Mouse (Mus musculus) MEL (cell line): ENCODE data around the gene Zbtb8os. TPM values are rescaled to one million over a fixed set of nuclear protein-coding genes. Genes with fewer than 3 reads are reported as not detected.

Experiments
- DNase-seq: peaks from one replicate; pipeline ENCODE4 v3.0.0; 2011; ENCODE audit warnings: low read depth, low spot score
- H3K27ac ChIP-seq: 2 replicates; pipeline ENCODE4 v1.5.1; 2012; ENCODE audit warnings: low read depth, mild to moderate bottlenecking, control low read depth, low read length, moderate library complexity; ENCODE audit not compliant: control insufficient read depth
- H3K27me3 ChIP-seq, 2 experiments: fragments of 150-350 bp in 1 of 2; sonication (generic) in 1 of 2; 2 replicates each; pipeline ENCODE4 v1.6.1; 2012; ENCODE audit warnings: low read length in 2 of 2, mild to moderate bottlenecking in 2 of 2, improper control_type of control experiment in 1 of 2, moderate library complexity in 1 of 2; ENCODE audit not compliant: insufficient read depth in 2 of 2, control insufficient read depth in 1 of 2
- H3K36me3 ChIP-seq, 2 experiments: 2 replicates each; pipeline ENCODE4 v1.6.1; 2012 to 2014; ENCODE audit warnings: low read length in 2 of 2, improper control_type of control experiment in 1 of 2, inconsistent platforms in 1 of 2, mild to moderate bottlenecking in 1 of 2; ENCODE audit not compliant: insufficient read depth in 2 of 2, control insufficient read depth in 1 of 2
- H3K4me1 ChIP-seq, 2 experiments: fragments of 150-350 bp in 1 of 2; sonication (generic) in 1 of 2; 2 replicates each; pipeline ENCODE4 v1.6.1; 2012; ENCODE audit warnings: low read length in 2 of 2, improper control_type of control experiment in 1 of 2, mild to moderate bottlenecking in 1 of 2; ENCODE audit not compliant: insufficient read depth in 2 of 2, control insufficient read depth in 1 of 2
- H3K4me3 ChIP-seq, 2 experiments: fragments of 150-350 bp in 1 of 2; sonication (generic) in 1 of 2; 2 replicates each; pipeline ENCODE4 v1.5.1; 2012; ENCODE audit warnings: low read depth in 2 of 2, low read length in 2 of 2, mild to moderate bottlenecking in 2 of 2, moderate library complexity in 2 of 2, control low read depth in 1 of 2, improper control_type of control experiment in 1 of 2; ENCODE audit not compliant: control insufficient read depth in 1 of 2, insufficient read depth in 1 of 2
- H3K79me2 ChIP-seq: 2 replicates; pipeline ENCODE4 v1.6.1; 2012; ENCODE audit warnings: mild to moderate bottlenecking, low read length, moderate library complexity; ENCODE audit not compliant: control insufficient read depth, poor library complexity, insufficient read depth
- H3K9ac ChIP-seq: 2 replicates; pipeline ENCODE4 v1.6.1; 2012; ENCODE audit warnings: low read depth, mild to moderate bottlenecking, control low read depth, low read length, moderate library complexity; ENCODE audit not compliant: control insufficient read depth, poor library complexity, severe bottlenecking
- H3K9me3 ChIP-seq: fragments of 150-350 bp; sonication (generic); replicated peaks from 2 replicates; pipeline ENCODE4 v1.6.1; 2012; ENCODE audit warnings: mild to moderate bottlenecking, low read length, improper control_type of control experiment, moderate library complexity; ENCODE audit not compliant: insufficient read depth
- BHLHE40 ChIP-seq: IDR thresholded peaks from 2 replicates; pipeline ENCODE4 v1.6.1; 2012; ENCODE audit warnings: low read depth, mild to moderate bottlenecking, inconsistent platforms, low read length, improper control_type of control experiment, borderline replicate concordance
- CHD1 ChIP-seq: IDR thresholded peaks from 2 replicates; pipeline ENCODE4 v1.6.1; 2012; ENCODE audit warnings: low read depth, mild to moderate bottlenecking, inconsistent platforms, low read length, improper control_type of control experiment
- CHD2 ChIP-seq: IDR thresholded peaks from 2 replicates; pipeline ENCODE4 v1.6.1; 2011; ENCODE audit warnings: low read length, improper control_type of control experiment
- CTCF ChIP-seq, 3 experiments: IDR thresholded peaks in 2 of 3; conservative IDR thresholded peaks in 1 of 3; 2 replicates each; pipeline ENCODE4 v1.5.1; 2011 to 2012; ENCODE audit warnings: low read length in 3 of 3, low read depth in 2 of 3, mild to moderate bottlenecking in 2 of 3, improper control_type of control experiment in 1 of 3, inconsistent platforms in 1 of 3, mixed read lengths in 1 of 3, moderate library complexity in 1 of 3; ENCODE audit not compliant: control insufficient read depth in 1 of 3, insufficient read depth in 1 of 3, poor library complexity in 1 of 3, severe bottlenecking in 1 of 3
- E2F4 ChIP-seq: IDR thresholded peaks from 2 replicates; pipeline ENCODE4 v1.6.1; 2011; ENCODE audit warnings: low read depth, low read length, improper control_type of control experiment, borderline replicate concordance
- ELF1 ChIP-seq: IDR thresholded peaks from 2 replicates; pipeline ENCODE4 v1.6.1; 2014; ENCODE audit warnings: low read depth, mild to moderate bottlenecking, inconsistent platforms, low read length, improper control_type of control experiment, moderate library complexity
- ETS1 ChIP-seq: IDR thresholded peaks from 2 replicates; pipeline ENCODE4 v1.6.1; 2012; ENCODE audit warnings: low read depth, mild to moderate bottlenecking, inconsistent platforms, low read length, improper control_type of control experiment, moderate library complexity
- GATA1 ChIP-seq: IDR thresholded peaks from 2 replicates; pipeline ENCODE4 v1.6.1; 2011; ENCODE audit warnings: low read depth, low read length, improper control_type of control experiment
- HCFC1 ChIP-seq: IDR thresholded peaks from 2 replicates; pipeline ENCODE4 v1.6.1; 2012; ENCODE audit warnings: low read depth, mild to moderate bottlenecking, inconsistent platforms, low read length, improper control_type of control experiment, moderate library complexity
- KAT2A ChIP-seq: conservative IDR thresholded peaks from 2 replicates; pipeline ENCODE4 v1.6.1; 2012; ENCODE audit warnings: low read depth, low read length, improper control_type of control experiment, inconsistent platforms
- MAFK ChIP-seq: IDR thresholded peaks from 2 replicates; pipeline ENCODE4 v1.6.1; 2011; ENCODE audit warnings: low read depth, mild to moderate bottlenecking, low read length, improper control_type of control experiment, borderline replicate concordance
- MAX ChIP-seq: IDR thresholded peaks from 2 replicates; pipeline ENCODE4 v1.6.1; 2011; ENCODE audit warnings: low read length, improper control_type of control experiment
- MAZ ChIP-seq: IDR thresholded peaks from 2 replicates; pipeline ENCODE4 v1.6.1; 2012; ENCODE audit warnings: low read depth, mild to moderate bottlenecking, inconsistent platforms, low read length, improper control_type of control experiment
- MXI1 ChIP-seq: IDR thresholded peaks from 2 replicates; pipeline ENCODE4 v1.6.1; 2011; ENCODE audit warnings: mild to moderate bottlenecking, low read depth, low read length, improper control_type of control experiment
- NRF1 ChIP-seq: IDR thresholded peaks from 2 replicates; pipeline ENCODE4 v1.6.1; 2014; ENCODE audit warnings: low read depth, mild to moderate bottlenecking, inconsistent platforms, low read length, improper control_type of control experiment, moderate library complexity; ENCODE audit not compliant: poor library complexity, insufficient read depth, severe bottlenecking
- POLR2A ChIP-seq, 2 experiments: IDR thresholded peaks; 2 replicates each; pipeline ENCODE4 v1.6.1; 2011 to 2012; ENCODE audit warnings: low read length in 2 of 2, mild to moderate bottlenecking in 2 of 2, control low read depth in 1 of 2, improper control_type of control experiment in 1 of 2, low read depth in 1 of 2, moderate library complexity in 1 of 2; ENCODE audit not compliant: control insufficient read depth in 1 of 2, insufficient read depth in 1 of 2, poor library complexity in 1 of 2
- POLR2AphosphoS2 ChIP-seq: IDR thresholded peaks from 2 replicates; pipeline ENCODE4 v1.6.1; 2011; ENCODE audit warnings: low read length, improper control_type of control experiment
- POLR2AphosphoS5 ChIP-seq: IDR thresholded peaks from 2 replicates; pipeline ENCODE4 v1.6.1; 2012; ENCODE audit warnings: low read depth, borderline replicate concordance, mild to moderate bottlenecking, inconsistent platforms, low read length, moderate library complexity, mixed read lengths
- RAD21 ChIP-seq: IDR thresholded peaks from 2 replicates; pipeline ENCODE4 v1.6.1; 2011; ENCODE audit warnings: mild to moderate bottlenecking, low read depth, low read length, improper control_type of control experiment
- RCOR1 ChIP-seq: IDR thresholded peaks from 2 replicates; pipeline ENCODE4 v1.6.1; 2012; ENCODE audit warnings: low read depth, mild to moderate bottlenecking, inconsistent platforms, low read length, improper control_type of control experiment
- SIN3A ChIP-seq: IDR thresholded peaks from 2 replicates; pipeline ENCODE4 v1.6.1; 2012; ENCODE audit warnings: low read length, improper control_type of control experiment, inconsistent platforms
- SMC3 ChIP-seq: IDR thresholded peaks from 2 replicates; pipeline ENCODE4 v1.6.1; 2011; ENCODE audit warnings: low read depth, low read length, improper control_type of control experiment
- TAL1 ChIP-seq: IDR thresholded peaks from 2 replicates; pipeline ENCODE4 v1.6.1; 2012; ENCODE audit warnings: mild to moderate bottlenecking, inconsistent platforms, low read length, moderate library complexity, mixed read lengths
- TBP ChIP-seq: IDR thresholded peaks from 2 replicates; pipeline ENCODE4 v1.8.0; 2011; ENCODE audit warnings: low read depth, low read length, improper control_type of control experiment
- TCF12 ChIP-seq: IDR thresholded peaks from 2 replicates; pipeline ENCODE4 v1.6.1; 2014; ENCODE audit warnings: low read depth, mild to moderate bottlenecking, inconsistent platforms, low read length, improper control_type of control experiment, moderate library complexity
- USF1 ChIP-seq: IDR thresholded peaks from 2 replicates; pipeline ENCODE4 v1.6.1; 2014; ENCODE audit warnings: low read depth, mild to moderate bottlenecking, inconsistent platforms, low read length, improper control_type of control experiment, moderate library complexity
- USF2 ChIP-seq, 2 experiments: IDR thresholded peaks; 2 replicates each; pipeline ENCODE4 v1.6.1; 2011 to 2012; ENCODE audit warnings: improper control_type of control experiment in 2 of 2, low read length in 2 of 2, borderline replicate concordance in 1 of 2, inconsistent platforms in 1 of 2, low read depth in 1 of 2, mild to moderate bottlenecking in 1 of 2; ENCODE audit not compliant: insufficient read depth in 1 of 2
- ZC3H11A ChIP-seq: IDR thresholded peaks from 2 replicates; pipeline ENCODE4 v1.6.1; 2012; ENCODE audit warnings: low read depth, mild to moderate bottlenecking, inconsistent platforms, low read length, improper control_type of control experiment
- ZKSCAN1 ChIP-seq: IDR thresholded peaks from 2 replicates; pipeline ENCODE4 v1.6.1; 2012; ENCODE audit warnings: low read depth, mild to moderate bottlenecking, inconsistent platforms, low read length, improper control_type of control experiment, moderate library complexity
- ZMIZ1 ChIP-seq: IDR thresholded peaks from 2 replicates; pipeline ENCODE4 v1.6.1; 2012; ENCODE audit warnings: low read depth, mild to moderate bottlenecking, inconsistent platforms, low read length, improper control_type of control experiment, moderate library complexity
- polyA plus RNA-seq, 2 experiments: library from polyadenylated mRNA; stranded (reverse) in 1 of 2; unstranded in 1 of 2; fragments of >175 nt in 1 of 2; fragments of >200 nt in 1 of 2; gene quantifications; 2 replicates each; pipeline versions ENCODE4 v1.2.1 to v1.2.4; 2012; ENCODE audit warnings: low replicate concordance in 2 of 2, low read depth in 1 of 2; ENCODE audit not compliant: insufficient read length in 2 of 2, insufficient read depth in 1 of 2, missing spikeins in 1 of 2
- total RNA-seq: library from RNA; depleted of rRNA; stranded (reverse); fragments of 300-350 nt; gene quantifications from 2 replicates; pipeline ENCODE4 v1.2.3, GENCODE M21; 2012

Gene Zbtb8os
- total and polyA plus RNA-seq, 3 experiments, result 16.7 to 22.6 TPM; not detected in 1

DNA sequence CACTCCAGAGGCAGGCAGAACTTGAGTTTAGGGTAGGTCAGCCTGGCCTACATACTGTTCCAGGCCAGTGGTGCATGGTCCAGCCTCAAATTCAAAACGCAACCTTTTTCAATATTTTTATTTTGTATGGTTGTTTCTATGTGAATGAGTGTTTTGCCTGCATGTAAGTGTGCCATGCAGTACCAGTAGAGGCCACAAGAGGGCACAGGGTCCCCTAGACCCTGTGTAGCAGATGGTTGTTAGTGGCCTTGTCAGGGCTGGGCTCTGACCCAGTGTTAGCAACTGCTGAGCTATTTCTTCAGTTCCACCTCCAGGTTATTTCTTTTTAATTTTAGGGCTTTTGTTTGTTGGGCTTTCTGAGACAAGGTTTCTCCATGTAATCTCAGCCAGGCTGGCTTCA, 15.1 kb downstream of the Zbtb8os start:
- DNase-seq, result peak; percentile 89

DNA sequence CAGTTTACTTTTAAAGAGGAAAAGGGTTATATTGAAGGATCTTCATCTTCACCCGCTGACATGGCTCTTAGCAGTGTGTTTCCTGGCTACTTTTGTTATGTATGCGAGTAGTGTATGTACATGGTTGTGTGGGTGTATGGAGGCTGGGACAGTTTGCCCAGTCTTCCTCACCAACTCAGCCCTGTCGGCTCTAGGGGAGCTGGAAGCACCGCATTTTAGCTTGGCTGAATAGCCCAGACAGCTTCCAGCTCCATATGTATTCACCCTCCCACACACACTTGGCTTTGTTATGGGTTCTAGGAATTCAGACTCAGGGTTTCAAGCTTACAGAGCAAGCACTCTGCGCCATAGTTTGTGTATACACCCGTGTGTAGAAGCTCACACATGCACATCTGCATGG, 15.6 kb downstream of the Zbtb8os start:
- Histone ChIP-seq H3K79me2 (no peaks in the 10 kb centered on the region), H3K27ac (no peak overlapping the region), H3K27me3 (no peaks in the 10 kb centered on the region), H3K9ac (no peak overlapping the region), H3K9me3 (no peaks in the 10 kb centered on the region), H3K4me1 (peaks cover 2 to 3% of the 10 kb centered on the region in 2 experiments; a peak in 2 of 4 replicates), H3K4me3 (no peak overlapping the region), H3K36me3 (peaks cover 0 to under 1% of the 10 kb centered on the region in 2 experiments; a peak in 1 of 4 replicates)
- DNase-seq, result no peak
- no peak for TF ChIP-seq ETS1
- no peak for TF ChIP-seq E2F4
- TF ChIP-seq MAX, result no peak
- no peak for TF ChIP-seq CHD2
- TF ChIP-seq TBP, result no peak
- TF ChIP-seq ELF1, result no peak
- no peak for TF ChIP-seq ZMIZ1
- no peak for TF ChIP-seq POLR2AphosphoS2
- no peak for TF ChIP-seq ZC3H11A
- TF ChIP-seq USF2 (IDR thresholded peaks at IDR 0.05; ENCODE audit: borderline replicate concordance in 1 of 2, insufficient read depth in 1 of 2, low read depth in 1 of 2, low read length in 2 of 2), result no peak
- TF ChIP-seq POLR2A (IDR thresholded peaks at IDR 0.05; ENCODE audit: control insufficient read depth in 1 of 2, insufficient read depth in 1 of 2, low read depth in 1 of 2, low read length in 2 of 2, poor library complexity in 1 of 2), result no peak
- no peak for TF ChIP-seq GATA1
- no peak for TF ChIP-seq USF1
- TF ChIP-seq RCOR1, result no peak
- TF ChIP-seq, all 39 proteins: peak for 0

More for the DNA sequence above, 15.1 kb downstream of the Zbtb8os start:
- no peak for TF ChIP-seq CHD1
- no peak for TF ChIP-seq KAT2A
- TF ChIP-seq POLR2A (IDR thresholded peaks at IDR 0.05; ENCODE audit: control insufficient read depth in 1 of 2, insufficient read depth in 1 of 2, low read depth in 1 of 2, low read length in 2 of 2, poor library complexity in 1 of 2), result no peak
- no peak for TF ChIP-seq MAFK
- TF ChIP-seq BHLHE40, result 0 out of 2 replicates have a peak, but pooled peaks have one; percentile 19
- TF ChIP-seq TCF12, result no peak
- TF ChIP-seq POLR2AphosphoS5, result no peak
- TF ChIP-seq TBP, result no peak
- no peak for TF ChIP-seq NRF1
- no peak for TF ChIP-seq TAL1
- peak; percentile 98 for TF ChIP-seq SMC3
- TF ChIP-seq ZC3H11A, result peak; percentile 72
- TF ChIP-seq CTCF (IDR thresholded peaks at IDR 0.05 in 2 of 3, conservative IDR thresholded peaks at IDR 0.05 in 1 of 3; ENCODE audit: control insufficient read depth in 1 of 3, insufficient read depth in 1 of 3, low read depth in 2 of 3, low read length in 3 of 3, poor library complexity in 1 of 3, severe bottlenecking in 1 of 3), result peak; percentile 84 to 100 (median 93)
- TF ChIP-seq RAD21, result peak; percentile 80
- TF ChIP-seq ZMIZ1, result no peak
- no peak for TF ChIP-seq MXI1
- no peak for TF ChIP-seq ZKSCAN1
- no peak for TF ChIP-seq MAX
- TF ChIP-seq SIN3A, result no peak
- peak; percentile 38; the same call in 1 of the 2 replicates for TF ChIP-seq MAZ
- TF ChIP-seq E2F4, result no peak
- TF ChIP-seq ETS1, result no peak
- no peak for TF ChIP-seq RCOR1
- TF ChIP-seq POLR2AphosphoS2, result no peak
- TF ChIP-seq HCFC1, result no peak
- Histone ChIP-seq H3K27me3 (no peaks in the 10 kb centered on the region), H3K4me1 (peaks cover 3 to 7% of the 10 kb centered on the region in 2 experiments; a peak in 3 of 4 replicates), H3K36me3 (peaks cover 0 to 4% of the 10 kb centered on the region in 2 experiments; a peak in 2 of 4 replicates), H3K9ac (no peak overlapping the region), H3K9me3 (no peaks in the 10 kb centered on the region), H3K79me2 (no peaks in the 10 kb centered on the region), H3K4me3 (no peak overlapping the region), H3K27ac (no peak overlapping the region)
